Mouse (Mus musculus) testis, adult 2 months (tissue): Measurements from ENCODE around the gene Wasf2.

Experiments used
- CTCF ChIP-seq: fragments of 200-500 bp; IDR thresholded peaks from 2 replicates; pipeline ENCODE4 v1.5.1; 2012; ENCODE audit warnings: low read depth, mild to moderate bottlenecking, inconsistent platforms, low read length, moderate library complexity; ENCODE audit not compliant: control insufficient read depth, insufficient read depth, insufficient replicate concordance
- POLR2A ChIP-seq: fragments of 200-500 bp; IDR thresholded peaks from 2 replicates; pipeline ENCODE4 v1.6.1; 2012; ENCODE audit warnings: low read depth, mild to moderate bottlenecking, inconsistent platforms, low read length, moderate library complexity; ENCODE audit not compliant: control insufficient read depth

DNA sequence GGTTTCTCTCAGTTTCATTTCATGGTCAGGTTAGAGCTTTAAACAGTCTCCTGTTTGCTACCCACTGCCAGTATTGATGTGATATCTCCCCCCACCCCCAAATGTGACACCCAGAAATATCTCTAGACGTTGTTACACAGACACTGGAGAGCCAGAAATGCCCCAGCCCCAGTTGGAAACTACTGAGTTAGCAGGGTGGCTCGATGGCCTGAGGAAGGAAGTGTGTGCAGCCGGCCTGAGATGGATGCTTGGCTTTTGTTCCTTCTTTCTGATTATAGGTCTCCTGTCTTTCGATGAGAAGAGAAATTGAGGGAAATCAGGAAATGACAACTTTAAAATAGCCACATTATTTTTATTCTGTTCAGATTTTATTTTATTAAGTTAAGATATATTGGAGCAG, 8.7 kb downstream of the Wasf2 start:
- TF ChIP-seq CTCF (no peak), POLR2A (no peak)
